Mouse (Mus musculus) stomach, postnatal 0 days (tissue): ENCODE data around the gene Nhs.

ENCODE experiments used
- CTCF ChIP-seq: IDR thresholded peaks from 2 replicates; pipeline ENCODE4 v1.5.1; 2016; ENCODE audit warnings: antibody characterized with exemption, low read depth, mild to moderate bottlenecking, moderate library complexity
- EP300 ChIP-seq: optimal IDR thresholded peaks from 2 replicates; pipeline ENCODE3; 2016; ENCODE audit warnings: antibody characterized with exemption

GRCm38 (mm10) chrX:162049616-162050015 is 109.9 kb downstream of the Nhs start:
- TF ChIP-seq CTCF (no peak), EP300 (no peak)
